Mouse (Mus musculus) urinary bladder, postnatal 0 days (tissue): ENCODE results near the gene Olfr1107. TPM values are rescaled to one million over a fixed set of nuclear protein-coding genes. Genes with fewer than 3 reads are reported as not detected.

ENCODE experiments used
- polyA plus RNA-seq: library from polyadenylated mRNA; unstranded; fragments of >200 nt; fragmentation: Nextera tagmentation; extraction: Ambion mirVana; gene quantifications from 2 replicates; pipeline ENCODE4 v1.2.1, GENCODE M21; 2015

Olfr1107 gene
- polyA plus RNA-seq = not detected in 2 replicates

DNA sequence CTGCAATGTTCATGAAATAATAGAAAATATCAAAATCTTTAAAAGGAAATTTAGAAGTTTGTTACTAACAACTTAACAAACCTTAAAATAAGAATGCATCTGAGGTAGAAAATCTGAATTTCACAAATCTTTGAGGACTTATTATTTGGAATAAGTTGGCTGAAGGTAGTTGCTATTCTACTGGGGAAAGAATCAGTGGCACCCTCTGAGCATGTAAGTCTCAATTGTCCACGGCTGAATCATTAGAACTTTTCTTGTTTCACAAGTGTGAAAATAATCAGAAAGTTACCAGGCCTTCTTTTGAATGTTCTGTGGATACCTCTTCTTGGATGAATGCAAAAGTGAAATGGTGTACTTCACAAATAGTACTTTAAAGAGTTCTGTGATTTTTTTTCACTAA lies at the start of gene Olfr1107:
Gene Olfr1107, minus strand, starts transcription at position 101 of the 400 bp plus-strand sequence.

GRCm38 (mm10) chr2:87114467-87114866 lies 38.9 kb upstream of the Olfr1107 start, which contains the start of gene Olfr259:
TSS of gene Olfr259 (minus strand) at chr2:87114567.

DNA sequence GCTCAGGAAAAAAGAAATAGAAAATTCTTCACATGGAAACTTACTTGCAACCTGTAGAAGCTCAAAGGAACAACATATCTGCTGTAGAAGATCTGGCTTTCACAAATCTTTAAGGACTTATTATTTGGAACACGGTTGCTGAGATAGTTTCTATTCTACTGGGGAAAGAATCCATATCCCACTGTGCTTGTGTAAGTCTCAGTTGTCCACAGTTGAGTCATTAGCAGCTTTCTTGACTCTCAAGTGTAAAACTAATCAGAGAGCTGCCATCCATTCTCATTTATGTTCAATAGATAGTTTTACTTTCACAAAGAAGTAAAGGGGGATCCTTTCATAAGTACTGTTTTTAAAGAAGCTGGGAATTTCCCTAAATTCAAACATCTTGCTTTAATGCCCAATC lies 20.3 kb upstream of the Olfr1107 start, which contains the start of gene Olfr1109:
Gene Olfr1109, minus strand, starts transcription at position 101 of the 400 bp plus-strand sequence.

DNA sequence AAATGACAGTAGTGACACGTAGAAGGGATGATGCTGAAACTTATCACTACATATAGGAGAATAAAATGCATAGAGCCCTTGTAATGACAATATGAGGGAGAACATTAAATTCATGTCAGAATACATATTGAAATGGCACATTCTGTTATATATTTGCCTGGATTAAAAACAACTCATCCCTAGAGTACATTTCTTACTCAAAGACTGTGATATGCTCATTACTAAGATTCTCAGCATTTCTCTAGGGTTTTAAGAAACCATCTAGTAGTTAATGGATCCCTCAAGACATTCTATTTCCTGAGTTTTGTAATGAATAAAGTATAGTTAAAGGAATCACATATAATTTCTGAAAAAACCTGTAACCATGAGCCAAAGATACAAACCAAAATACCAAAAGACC lies 23.4 kb downstream of the Olfr1107 start, which contains the start of gene Olfr1106:
Gene Olfr1106, minus strand, starts transcription at position 101 of the 400 bp plus-strand sequence.

DNA sequence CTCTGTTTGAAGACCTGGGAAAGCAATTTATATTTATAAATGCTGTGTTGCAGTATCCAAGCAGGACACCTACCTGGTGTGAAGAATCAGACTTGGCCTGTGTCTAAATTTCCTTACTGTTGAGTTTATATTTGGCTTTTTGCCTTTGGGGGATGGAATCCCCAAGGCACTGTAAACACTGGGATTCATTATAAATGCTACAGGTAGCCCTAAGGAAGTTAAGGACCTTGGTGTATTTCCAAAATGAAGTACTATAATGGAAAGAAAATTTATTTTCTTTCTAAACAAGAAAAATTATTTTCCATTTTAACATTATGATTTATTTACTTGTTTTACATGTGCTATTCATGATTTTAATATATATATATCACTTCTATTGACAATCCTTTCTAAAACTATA lies 39.2 kb downstream of the Olfr1107 start, which contains the start of gene Olfr1105:
Gene Olfr1105, minus strand, starts transcription at position 101 of the 400 bp plus-strand sequence.

DNA sequence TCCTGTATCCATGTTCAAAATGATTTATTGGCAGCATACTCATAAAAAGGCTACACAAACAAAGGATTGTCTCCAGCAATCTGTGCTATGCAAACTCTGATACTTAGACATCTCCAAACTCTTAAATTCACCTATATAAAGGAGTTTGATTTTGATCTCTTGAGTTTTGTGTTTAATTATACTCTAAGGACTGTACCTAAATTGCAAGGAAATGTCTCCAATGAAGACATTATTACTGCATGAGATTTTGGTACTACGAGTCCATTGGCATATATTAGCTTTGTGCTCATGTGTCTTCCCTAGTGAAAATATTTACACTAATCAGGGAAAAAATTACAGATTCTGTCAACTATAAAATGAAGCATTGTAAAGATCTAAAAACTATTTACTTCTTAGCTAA lies 48.6 kb downstream of the Olfr1107 start, which contains the start of gene Olfr1104:
Gene Olfr1104, minus strand, starts transcription at position 101 of the 400 bp plus-strand sequence.

Other genes starting within 250 kb of the Olfr1107 start
- not detected in 2 replicates for gene Olfr1095, start 224.1 kb downstream of the Olfr1107 start, polyA plus RNA-seq
- not detected in 2 replicates for gene Gm13723, start 201.0 kb downstream of the Olfr1107 start, polyA plus RNA-seq
- not detected in 2 replicates for gene Olfr1097, start 183.6 kb downstream of the Olfr1107 start, polyA plus RNA-seq
- gene Olfr1098, start 151.3 kb downstream of the Olfr1107 start, polyA plus RNA-seq = not detected in 2 replicates
- gene Olfr1099, start 115.1 kb downstream of the Olfr1107 start, polyA plus RNA-seq = not detected in 2 replicates
- not detected in 2 replicates for gene Olfr1100, start 95.9 kb downstream of the Olfr1107 start, polyA plus RNA-seq
- gene Olfr1101, start 84.6 kb downstream of the Olfr1107 start, polyA plus RNA-seq = not detected in 2 replicates
- gene Olfr1102, start 77.4 kb downstream of the Olfr1107 start, polyA plus RNA-seq = not detected in 2 replicates
- gene Olfr1104, start 48.7 kb downstream of the Olfr1107 start, polyA plus RNA-seq = not detected in 2 replicates
- not detected in 2 replicates for gene Olfr1105, start 39.3 kb downstream of the Olfr1107 start, polyA plus RNA-seq
- not detected in 2 replicates for gene Olfr1106, start 23.5 kb downstream of the Olfr1107 start, polyA plus RNA-seq
- gene Olfr1109, start 20.2 kb upstream of the Olfr1107 start, polyA plus RNA-seq = not detected in 2 replicates
- not detected in 2 replicates for gene Olfr259, start 38.8 kb upstream of the Olfr1107 start, polyA plus RNA-seq
- gene Olfr1110, start 64.5 kb upstream of the Olfr1107 start, polyA plus RNA-seq = not detected in 2 replicates
- gene Olfr1111, start 76.8 kb upstream of the Olfr1107 start, polyA plus RNA-seq = not detected in 2 replicates
- not detected in 2 replicates for gene Olfr1112, start 112.0 kb upstream of the Olfr1107 start, polyA plus RNA-seq
- gene Olfr1113, start 133.2 kb upstream of the Olfr1107 start, polyA plus RNA-seq = not detected in 2 replicates
- gene Olfr1115, start 172.2 kb upstream of the Olfr1107 start, polyA plus RNA-seq = not detected in 2 replicates
- not detected in 2 replicates for gene Olfr1116, start 191.7 kb upstream of the Olfr1107 start, polyA plus RNA-seq
- not detected in 2 replicates for gene Olfr1118, start 231.8 kb upstream of the Olfr1107 start, polyA plus RNA-seq